11 mouse cellular contexts compared by ENCODE assay signal in genomic region chr3:58469655-58470437, GRCm38 (mm10). TPM values are rescaled to one million over a fixed set of nuclear protein-coding genes. Genes with fewer than 3 reads are reported as not detected.
DNase-seq lines count a peak whose midpoint lies in the region; ATAC-seq and TF ChIP-seq lines count a peak whose summit lies in the region.
"Had no signal": no experiment of that assay in that cellular context is flagged by ENCODE, and none has a peak within 500 bp of the region (broad histone marks: within the 10 kb centered on the region; RNA-seq: fewer than 3 reads in every experiment).

No protein-coding gene starts in this region.

- H3K4me2 ChIP-seq in liver, embryonic 15.5 days, result peak overlapping the region; percentile 52
- H3K4me2 ChIP-seq in midbrain, postnatal 0 days (ENCODE audit: low read depth, low read length, poor library complexity, severe bottlenecking), result no peak overlapping the region
- H3K4me2 ChIP-seq: lung, embryonic 15.5 days had no signal

- WGBS in liver, embryonic 15.5 days (ENCODE audit: insufficient replicate concordance), result 25% methylated on average over 9 of the region's 9 CpGs
- WGBS in midbrain, postnatal 0 days, result 89% methylated on average over 9 of the region's 9 CpGs

- peak; percentile 74 for ATAC-seq in liver, embryonic 15.5 days (ENCODE audit: insufficient read depth)
- ATAC-seq in midbrain, postnatal 0 days (ENCODE audit: low FRiP score), result no peak

- 0 out of 2 replicates have a peak overlapping the region, but pooled peaks have one; percentile 20 for H3K9ac ChIP-seq in liver, embryonic 15.5 days
- no peak overlapping the region for H3K9ac ChIP-seq in midbrain, postnatal 0 days (replicated peaks; ENCODE audit: low read length, poor library complexity, severe bottlenecking)
- H3K9ac ChIP-seq: lung, embryonic 15.5 days had no signal

- H3K27ac ChIP-seq in liver, embryonic 15.5 days (replicated peaks), result peak overlapping the region; percentile 43; the same call in 1 of the 2 replicates
- H3K27ac ChIP-seq in midbrain, postnatal 0 days (ENCODE audit: low read depth, low read length), result no peak overlapping the region
- H3K27ac ChIP-seq: lung, embryonic 15.5 days had no signal

- no peaks in the 10 kb centered on the region for H3K27me3 ChIP-seq in liver, embryonic 15.5 days
- no peaks in the 10 kb centered on the region for H3K27me3 ChIP-seq in midbrain, postnatal 0 days (ENCODE audit: insufficient read depth, low read length)
- H3K27me3 ChIP-seq: lung, embryonic 15.5 days had no signal

- H3K36me3 ChIP-seq in liver, embryonic 15.5 days (replicated peaks), result no peaks in the 10 kb centered on the region
- no peaks in the 10 kb centered on the region for H3K36me3 ChIP-seq in midbrain, postnatal 0 days (ENCODE audit: insufficient read depth, low read length)
- H3K36me3 ChIP-seq: lung, embryonic 15.5 days had no signal

- peaks cover 8% of the 10 kb centered on the region for H3K4me1 ChIP-seq in liver, embryonic 15.5 days (replicated peaks)
- H3K4me1 ChIP-seq in midbrain, postnatal 0 days (ENCODE audit: insufficient read depth, low read length), result no peaks in the 10 kb centered on the region
- H3K4me1 ChIP-seq: lung, embryonic 15.5 days had no signal

- peak overlapping the region; percentile 29; the same call in 1 of the 2 replicates for H3K4me3 ChIP-seq in liver, embryonic 15.5 days (replicated peaks)
- H3K4me3 ChIP-seq in midbrain, postnatal 0 days (ENCODE audit: low read depth, low read length), result no peak overlapping the region
- H3K4me3 ChIP-seq: lung, embryonic 15.5 days had no signal

- H3K9me3 ChIP-seq in liver, embryonic 15.5 days (replicated peaks), result no peaks in the 10 kb centered on the region
- no peaks in the 10 kb centered on the region for H3K9me3 ChIP-seq in midbrain, postnatal 0 days (ENCODE audit: low read length)
- H3K9me3 ChIP-seq: lung, embryonic 15.5 days had no signal

- TF ChIP-seq CTCF in midbrain, postnatal 0 days (IDR thresholded peaks at IDR 0.05), result no peak

- peak; percentile 77 for DNase-seq in adrenal gland, adult 2 months
- DNase-seq in adrenal gland, postnatal 25 days, result no peak
- peak; percentile 54 for DNase-seq in CD4-positive, CD25-positive, alpha-beta regulatory T cell, adult 2 months (ENCODE audit: low read depth, low spot score)
- peak; percentile 32 for DNase-seq in c-Kit-positive CD71-negative TER-119-negative erythroid progenitor cells, embryonic 14.5 days (ENCODE audit: low read depth)
- DNase-seq in cerebellum, adult 18-20 months, result no peak
- DNase-seq in midbrain, postnatal 0 days (ENCODE audit: low spot score), result no peak
- no peak for DNase-seq in cerebellum, adult 11 months
- DNase-seq: cerebellum, postnatal 10 days; kidney, postnatal 25 days had no signal

RNA-seq across cellular contexts. Expression of gene Tsc22d2, which starts 55.3 kb away (rescaled TPM):
- 10 to 100 TPM; 31.0 to 39.8 TPM for total RNA-seq in adrenal gland, adult 2 months (2021)
- 44.8 and 49.5 TPM in 2 replicates for polyA plus RNA-seq in adrenal gland, adult 2 months (2012; rRNA removed)
- 34.8 and 37.4 TPM in 2 replicates for total RNA-seq in adrenal gland, postnatal 25 days (2021)
- 3.8 and 5.0 TPM in 2 replicates for polyA plus RNA-seq in liver, embryonic 15.5 days (2015; fragmentation: Nextera tagmentation; extraction: Ambion mirVana)
- 39.6 and 40.3 TPM in 2 replicates for total RNA-seq in midbrain, postnatal 0 days (2014; rRNA removed)
- 9.1 and 11.7 TPM in 2 replicates for polyA plus RNA-seq in midbrain, postnatal 0 days (2015; fragmentation: Nextera tagmentation; extraction: Ambion mirVana)

RNA-seq across cellular contexts. Expression of gene Eif2a, which starts 55.8 kb away (rescaled TPM):
- 10 to 100 TPM; 47.1 to 49.9 TPM for total RNA-seq in adrenal gland, adult 2 months (2021)
- 0.74 and 1.0 TPM in 2 replicates for polyA plus RNA-seq in adrenal gland, adult 2 months (2012; rRNA removed)
- total RNA-seq in adrenal gland, postnatal 25 days (2021), result 55.7 and 56.2 TPM in 2 replicates
- polyA plus RNA-seq in liver, embryonic 15.5 days (2015; fragmentation: Nextera tagmentation; extraction: Ambion mirVana), result 23.5 and 25.8 TPM in 2 replicates
- 45.5 and 50.9 TPM in 2 replicates for total RNA-seq in midbrain, postnatal 0 days (2014; rRNA removed)
- 29.1 and 30.3 TPM in 2 replicates for polyA plus RNA-seq in midbrain, postnatal 0 days (2015; fragmentation: Nextera tagmentation; extraction: Ambion mirVana)

RNA-seq across cellular contexts. Expression of gene Serp1, which starts 55.8 kb away (rescaled TPM):
- total RNA-seq in adrenal gland, adult 2 months (2021), result 100 to 1,000 TPM in 1 of 2 experiments, 10 to 100 TPM in 1; 96.4 to 103 TPM
- 104 and 105 TPM in 2 replicates for polyA plus RNA-seq in adrenal gland, adult 2 months (2012; rRNA removed)
- 83.3 and 90.6 TPM in 2 replicates for total RNA-seq in adrenal gland, postnatal 25 days (2021)
- 101 and 105 TPM in 2 replicates for polyA plus RNA-seq in liver, embryonic 15.5 days (2015; fragmentation: Nextera tagmentation; extraction: Ambion mirVana)
- 35.7 and 42.4 TPM in 2 replicates for total RNA-seq in midbrain, postnatal 0 days (2014; rRNA removed)
- 44.9 and 45.1 TPM in 2 replicates for polyA plus RNA-seq in midbrain, postnatal 0 days (2015; fragmentation: Nextera tagmentation; extraction: Ambion mirVana)

Comparison
In these comparisons a context has a peak if more than half of its experiments do, and no peak if none do; other contexts are left out.
1. DNase-seq: peak in adrenal gland, adult 2 months (single experiment), CD4-positive, CD25-positive, alpha-beta regulatory T cell, adult 2 months (single experiment) and c-Kit-positive CD71-negative TER-119-negative erythroid progenitor cells, embryonic 14.5 days (single experiment); none in adrenal gland, postnatal 25 days (single experiment), cerebellum, adult 18-20 months (0 of 2), midbrain, postnatal 0 days (single experiment) and cerebellum, adult 11 months (single experiment).